Mouse (Mus musculus) midbrain, embryonic 12.5 days (tissue): ENCODE results near the gene Slc25a5. TPM values are rescaled to one million over a fixed set of nuclear protein-coding genes. Genes with fewer than 3 reads are reported as not detected.

ENCODE experiments used
- polyA plus RNA-seq: library from polyadenylated mRNA; unstranded; fragments of >200 nt; fragmentation: Nextera tagmentation; extraction: Ambion mirVana; gene quantifications from 2 replicates; pipeline ENCODE4 v1.2.1, GENCODE M21; 2016

Gene Slc25a5
- polyA plus RNA-seq, 1 experiment from 2014 or later = 644 TPM

Other genes starting within 250 kb of the Slc25a5 start
- 458 and 475 TPM in 2 replicates for gene Pgrmc1, start 197.4 kb upstream of the Slc25a5 start, polyA plus RNA-seq
- gene Akap17b, start 150.3 kb upstream of the Slc25a5 start, polyA plus RNA-seq = 4.5 and 5.2 TPM in 2 replicates
- 0.69 and 0.83 TPM in 2 replicates for gene Slc25a43, start 52.0 kb upstream of the Slc25a5 start, polyA plus RNA-seq
- gene Ube2a, start 78.2 kb downstream of the Slc25a5 start, polyA plus RNA-seq = 110 TPM in 2 replicates
- 28.1 and 32.3 TPM in 2 replicates for gene C330007P06Rik, start 78.5 kb downstream of the Slc25a5 start, polyA plus RNA-seq
- gene Nkrf, start 107.2 kb downstream of the Slc25a5 start, polyA plus RNA-seq = 8.7 and 9.7 TPM in 2 replicates
- gene Sept6, start 196.1 kb downstream of the Slc25a5 start, polyA plus RNA-seq = 49.2 and 55.5 TPM in 2 replicates